Mouse (Mus musculus): ENCODE results near the gene Syt15. TPM values are rescaled to one million over a fixed set of nuclear protein-coding genes. Genes with fewer than 3 reads are reported as not detected.

Gene Syt15
- 0.05 TPM in 1 of 2 replicates, not detected in the other for polyA plus RNA-seq (2016; fragmentation: Nextera tagmentation; extraction: Ambion mirVana)

- 53% methylated on average over 6 of the region's 6 CpGs for WGBS
- no peak for DNase-seq (ENCODE audit: low spot score)
- peaks cover 7% of the 10 kb centered on the region for H3K4me1 ChIP-seq
- peaks cover 48% of the 10 kb centered on the region for H3K27me3 ChIP-seq (ENCODE audit: low read depth, poor library complexity, severe bottlenecking)
- H3K27ac ChIP-seq: 0 out of 2 replicates have a peak within 1 kb of the TSS, but pooled peaks have one; percentile 40
- H3K9me3 ChIP-seq (replicated peaks): no peaks in the 10 kb centered on the region
- peak within 1 kb of the TSS; percentile 51 for H3K4me3 ChIP-seq
- H3K36me3 ChIP-seq: no peaks in the 10 kb centered on the region
Observed at GRCm38 (mm10) chr14:34219295-34219694, at the start of gene Syt15. Syt15 (plus strand) TSS chr14:34219595.

GRCm38 (mm10) chr14:34171107-34171506 lies 48.3 kb upstream of the Syt15 start:
- Histone ChIP-seq H3K27ac (no peak overlapping the region), H3K27me3 (ENCODE audit: low read depth, poor library complexity, severe bottlenecking) (no peaks in the 10 kb centered on the region), H3K36me3 (no peaks in the 10 kb centered on the region), H3K9me3 (replicated peaks) (no peaks in the 10 kb centered on the region), H3K4me3 (no peak overlapping the region), H3K4me1 (no peaks in the 10 kb centered on the region)
- 92% methylated on average over 3 of the region's 3 CpGs for WGBS
- no peak for DNase-seq (ENCODE audit: low spot score)

- WGBS: 98% methylated on average over 3 of the region's 3 CpGs
- H3K4me1 ChIP-seq: no peaks in the 10 kb centered on the region
- H3K4me3 ChIP-seq: no peak overlapping the region
- H3K9me3 ChIP-seq (replicated peaks): no peaks in the 10 kb centered on the region
- H3K27ac ChIP-seq: no peak overlapping the region
- H3K36me3 ChIP-seq: no peaks in the 10 kb centered on the region
- no peaks in the 10 kb centered on the region for H3K27me3 ChIP-seq (ENCODE audit: low read depth, poor library complexity, severe bottlenecking)
- no peak for DNase-seq (ENCODE audit: low spot score)
Observed at GRCm38 (mm10) chr14:34179351-34179750, 40.0 kb upstream of the Syt15 start.

- H3K4me1 ChIP-seq: no peaks in the 10 kb centered on the region
- no peak overlapping the region for H3K27ac ChIP-seq
- H3K4me3 ChIP-seq: no peak overlapping the region
- no peaks in the 10 kb centered on the region for H3K27me3 ChIP-seq (ENCODE audit: low read depth, poor library complexity, severe bottlenecking)
- no peaks in the 10 kb centered on the region for H3K9me3 ChIP-seq (replicated peaks)
- 85% methylated on average over 1 of the region's 1 CpGs for WGBS
- no peaks in the 10 kb centered on the region for H3K36me3 ChIP-seq
- DNase-seq (ENCODE audit: low spot score): no peak
Observed at GRCm38 (mm10) chr14:34183101-34183500, 36.3 kb upstream of the Syt15 start.

GRCm38 (mm10) chr14:34188629-34189028 lies 30.8 kb upstream of the Syt15 start:
- no peaks in the 10 kb centered on the region for H3K36me3 ChIP-seq
- peak; percentile 47 for DNase-seq (ENCODE audit: low spot score)
- no peak overlapping the region for H3K4me3 ChIP-seq
- 63% methylated on average over 5 of the region's 5 CpGs for WGBS
- no peak overlapping the region for H3K27ac ChIP-seq
- no peaks in the 10 kb centered on the region for H3K9me3 ChIP-seq (replicated peaks)
- no peaks in the 10 kb centered on the region for H3K27me3 ChIP-seq (ENCODE audit: low read depth, poor library complexity, severe bottlenecking)
- no peaks in the 10 kb centered on the region for H3K4me1 ChIP-seq

- 0 out of 2 replicates have a peak, but pooled peaks cover under 1% of the 10 kb centered on the region for H3K4me1 ChIP-seq
- DNase-seq (ENCODE audit: low spot score): no peak
- no peaks in the 10 kb centered on the region for H3K36me3 ChIP-seq
- H3K27me3 ChIP-seq (ENCODE audit: low read depth, poor library complexity, severe bottlenecking): peaks cover 4% of the 10 kb centered on the region; the same call in 1 of the 2 replicates
- no peak overlapping the region for H3K4me3 ChIP-seq
- H3K27ac ChIP-seq: no peak overlapping the region
- 67% methylated on average over 7 of the region's 7 CpGs for WGBS
- H3K9me3 ChIP-seq (replicated peaks): no peaks in the 10 kb centered on the region
Observed at GRCm38 (mm10) chr14:34190361-34190760, 29.0 kb upstream of the Syt15 start.

GRCm38 (mm10) chr14:34193879-34194278 lies 25.5 kb upstream of the Syt15 start:
- H3K27me3 ChIP-seq (ENCODE audit: low read depth, poor library complexity, severe bottlenecking): peaks cover 12% of the 10 kb centered on the region; the same call in 1 of the 2 replicates
- H3K27ac ChIP-seq: no peak overlapping the region
- WGBS: 84% methylated on average over 4 of the region's 4 CpGs
- H3K9me3 ChIP-seq (replicated peaks): no peaks in the 10 kb centered on the region
- no peak overlapping the region for H3K4me3 ChIP-seq
- no peaks in the 10 kb centered on the region for H3K36me3 ChIP-seq
- DNase-seq (ENCODE audit: low spot score): no peak
- H3K4me1 ChIP-seq: peaks cover 15% of the 10 kb centered on the region

GRCm38 (mm10) chr14:34195466-34195865 lies 23.9 kb upstream of the Syt15 start:
- no peak overlapping the region; the same call in 1 of the 2 replicates for H3K27ac ChIP-seq
- H3K9me3 ChIP-seq (replicated peaks): no peaks in the 10 kb centered on the region
- H3K4me1 ChIP-seq: peaks cover 16% of the 10 kb centered on the region
- H3K27me3 ChIP-seq (ENCODE audit: low read depth, poor library complexity, severe bottlenecking): peaks cover 26% of the 10 kb centered on the region
- no peak for DNase-seq (ENCODE audit: low spot score)
- WGBS: 87% methylated on average over 15 of the region's 15 CpGs
- no peak overlapping the region for H3K4me3 ChIP-seq
- H3K36me3 ChIP-seq: no peaks in the 10 kb centered on the region

- H3K36me3 ChIP-seq: no peaks in the 10 kb centered on the region
- no peaks in the 10 kb centered on the region for H3K9me3 ChIP-seq (replicated peaks)
- peak overlapping the region; percentile 64 for H3K27ac ChIP-seq
- no peak for DNase-seq (ENCODE audit: low spot score)
- peaks cover 36% of the 10 kb centered on the region for H3K27me3 ChIP-seq (ENCODE audit: low read depth, poor library complexity, severe bottlenecking)
- 27% methylated on average over 4 of the region's 4 CpGs for WGBS
- peaks cover 28% of the 10 kb centered on the region for H3K4me1 ChIP-seq
- no peak overlapping the region for H3K4me3 ChIP-seq
Observed at GRCm38 (mm10) chr14:34196706-34197105, 22.7 kb upstream of the Syt15 start.

GRCm38 (mm10) chr14:34200738-34201230 lies 18.6 kb upstream of the Syt15 start:
- Histone ChIP-seq H3K9me3 (replicated peaks) (no peaks in the 10 kb centered on the region), H3K27ac (peak overlapping the region; percentile 65), H3K4me3 (peak overlapping the region; percentile 80), H3K36me3 (no peaks in the 10 kb centered on the region), H3K4me1 (peaks cover 26% of the 10 kb centered on the region), H3K27me3 (ENCODE audit: low read depth, poor library complexity, severe bottlenecking) (peaks cover 51% of the 10 kb centered on the region)
- WGBS: 3% methylated on average over 19 of the region's 19 CpGs
- DNase-seq (ENCODE audit: low spot score): peak; percentile 57

- Histone ChIP-seq H3K27me3 (ENCODE audit: low read depth, poor library complexity, severe bottlenecking) (peaks cover 51% of the 10 kb centered on the region), H3K36me3 (no peaks in the 10 kb centered on the region), H3K9me3 (replicated peaks) (no peaks in the 10 kb centered on the region), H3K4me1 (peaks cover 20% of the 10 kb centered on the region), H3K27ac (peak within 1 kb of the TSS; percentile 65), H3K4me3 (peak within 1 kb of the TSS; percentile 80)
- DNase-seq (ENCODE audit: low spot score): peak; percentile 62
- 3% methylated on average over 47 of the region's 52 CpGs for WGBS
Observed at GRCm38 (mm10) chr14:34201231-34202035, 18.0 kb upstream of the Syt15 start, which contains the start of gene Gprin2. Gprin2 (minus strand) TSS chr14:34201653.

GRCm38 (mm10) chr14:34207996-34208395 lies 11.4 kb upstream of the Syt15 start:
- Histone ChIP-seq H3K4me3 (no peak overlapping the region), H3K27ac (no peak overlapping the region), H3K4me1 (no peaks in the 10 kb centered on the region), H3K9me3 (replicated peaks) (no peaks in the 10 kb centered on the region), H3K36me3 (no peaks in the 10 kb centered on the region), H3K27me3 (ENCODE audit: low read depth, poor library complexity, severe bottlenecking) (0 out of 2 replicates have a peak, but pooled peaks cover 8% of the 10 kb centered on the region)
- no peak for DNase-seq (ENCODE audit: low spot score)
- WGBS: 75% methylated on average over 6 of the region's 6 CpGs

- Histone ChIP-seq H3K9me3 (replicated peaks) (no peaks in the 10 kb centered on the region), H3K27ac (no peak overlapping the region), H3K36me3 (no peaks in the 10 kb centered on the region), H3K4me3 (no peak overlapping the region), H3K27me3 (ENCODE audit: low read depth, poor library complexity, severe bottlenecking) (0 out of 2 replicates have a peak, but pooled peaks cover 3% of the 10 kb centered on the region), H3K4me1 (no peaks in the 10 kb centered on the region)
- DNase-seq (ENCODE audit: low spot score): no peak
- 50% methylated on average over 2 of the region's 2 CpGs for WGBS
Observed at GRCm38 (mm10) chr14:34208651-34209050, 10.7 kb upstream of the Syt15 start.

Measured in limb, embryonic 10.5 days (tissue).